Mouse (Mus musculus): ENCODE measurements around the gene Plekhf1.

Plekhf1 gene

DNA sequence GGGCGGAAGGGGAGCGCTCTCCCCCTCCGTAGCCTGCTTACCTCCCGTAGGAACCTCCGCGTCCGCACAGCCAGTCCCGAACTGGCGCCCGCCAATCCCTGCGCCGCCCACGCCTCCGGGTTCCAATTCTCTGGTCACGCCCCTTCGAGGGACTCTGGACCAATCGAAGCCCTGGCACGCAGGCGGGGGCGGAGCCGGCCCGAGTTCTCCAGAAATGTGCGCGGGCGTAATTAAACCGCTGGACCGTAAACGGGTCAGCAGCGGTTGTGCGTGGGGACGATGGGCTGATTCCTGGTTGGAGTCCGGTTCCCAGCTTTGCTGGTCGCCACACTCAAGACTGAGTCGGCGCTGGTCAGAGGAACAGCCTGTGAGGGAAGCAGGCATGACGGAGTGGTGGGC, at the start of gene Plekhf1:
Plekhf1 (minus strand) TSS at position 117 of the 399 bp plus-strand sequence.
- peak; percentile 97 for DNase-seq (ENCODE audit: low spot score)

- no peak for DNase-seq (ENCODE audit: low spot score)
Observed at GRCm38 (mm10) chr7:38272551-38272950, 44.7 kb upstream of the Plekhf1 start.

DNA sequence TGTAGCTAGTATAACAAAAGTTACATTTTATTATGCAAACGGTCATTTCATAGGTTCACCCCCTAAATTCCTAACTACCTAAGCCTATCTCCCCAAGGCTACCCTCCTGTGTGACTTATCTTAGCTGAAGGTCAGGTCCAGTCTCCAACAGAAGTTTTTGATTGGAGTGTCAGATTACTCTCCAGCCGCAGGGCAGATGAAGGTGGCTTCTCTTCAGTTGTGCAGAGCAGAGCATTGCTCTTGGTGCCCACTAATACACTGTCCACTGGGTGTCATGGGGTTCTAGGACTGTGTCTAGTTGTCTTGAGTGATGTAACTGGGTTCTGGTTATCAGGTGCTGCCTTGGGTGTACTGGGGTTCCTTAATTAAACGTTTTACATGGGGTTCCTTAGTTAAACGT, 44.0 kb upstream of the Plekhf1 start:
- DNase-seq (ENCODE audit: low spot score): no peak

GRCm38 (mm10) chr7:38271511-38271811, 43.6 kb upstream of the Plekhf1 start:
- no peak for DNase-seq (ENCODE audit: low spot score)

GRCm38 (mm10) chr7:38270703-38271510, 43.1 kb upstream of the Plekhf1 start, which contains the start of gene Pop4:
Gene Pop4 (minus strand): TSS chr7:38271423.
- peak; percentile 92 for DNase-seq (ENCODE audit: low spot score)

- peak; percentile 43 for DNase-seq (ENCODE audit: low spot score)
Observed at GRCm38 (mm10) chr7:38267006-38267680, 39.3 kb upstream of the Plekhf1 start.

GRCm38 (mm10) chr7:38262406-38262805, 34.6 kb upstream of the Plekhf1 start:
- DNase-seq (ENCODE audit: low spot score): peak; percentile 23

DNA sequence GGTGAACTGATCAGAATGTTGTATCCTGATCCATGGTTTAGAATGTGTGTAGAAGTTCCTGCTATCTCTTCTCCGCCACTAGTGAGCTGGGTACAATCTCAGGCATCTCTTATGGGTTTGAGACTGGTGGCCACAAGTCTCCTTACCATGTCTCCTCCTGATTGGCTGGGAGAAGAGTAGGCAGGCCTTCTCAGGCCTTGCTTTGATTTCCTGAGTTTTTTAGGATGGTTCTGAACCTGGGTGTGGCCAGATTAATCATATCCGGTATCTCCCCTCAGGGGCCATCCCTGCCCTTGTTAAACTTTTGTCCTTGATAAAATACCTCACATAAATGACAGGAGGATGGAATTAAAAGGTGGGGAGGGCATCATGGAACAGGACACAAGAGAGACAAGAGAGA, 31.8 kb upstream of the Plekhf1 start:
- DNase-seq (ENCODE audit: low spot score): no peak

GRCm38 (mm10) chr7:38253441-38253840, 25.6 kb upstream of the Plekhf1 start:
- DNase-seq (ENCODE audit: low spot score): no peak

DNA sequence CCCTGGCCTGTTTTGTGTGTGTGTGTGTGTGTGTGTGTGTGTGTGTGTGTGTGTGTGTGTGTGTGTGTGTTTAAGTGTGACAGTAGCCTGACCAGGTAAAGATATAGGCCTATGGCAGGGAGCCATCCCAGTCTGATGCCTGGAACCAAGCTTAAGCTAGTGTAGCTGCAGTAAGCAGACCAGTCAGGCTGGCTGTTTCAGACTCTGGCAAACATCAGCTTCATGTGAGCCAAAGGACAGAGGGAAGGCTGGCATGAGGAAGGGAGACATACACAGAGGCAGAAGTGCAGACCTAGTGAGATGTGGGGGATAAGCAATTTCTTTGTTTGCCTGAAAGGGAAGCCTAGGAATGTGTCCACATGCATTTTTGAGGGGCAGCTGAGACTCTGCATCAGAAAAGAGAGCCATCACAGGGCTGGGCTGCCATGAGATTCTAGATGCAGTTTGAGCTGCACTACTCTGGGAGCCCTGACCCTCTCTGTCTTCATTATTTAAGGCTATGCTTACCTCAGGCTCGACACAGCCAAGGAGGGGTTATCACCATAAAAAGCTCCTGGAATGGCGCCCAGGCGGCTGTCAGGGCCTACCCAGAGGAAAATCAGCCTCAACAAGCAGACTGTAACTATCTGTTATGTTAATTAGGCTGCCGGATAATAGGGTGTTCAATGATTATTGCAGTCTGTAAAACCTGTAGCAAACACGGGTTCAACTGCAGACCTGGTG, 23.8 kb upstream of the Plekhf1 start:
- peak; percentile 39 for DNase-seq (ENCODE audit: low spot score)

- DNase-seq (ENCODE audit: low spot score): no peak
Observed at GRCm38 (mm10) chr7:38242417-38242816, 14.6 kb upstream of the Plekhf1 start.

GRCm38 (mm10) chr7:38237140-38237539, 9.3 kb upstream of the Plekhf1 start:
- DNase-seq (ENCODE audit: low spot score): no peak

GRCm38 (mm10) chr7:38236400-38237105, 8.7 kb upstream of the Plekhf1 start:
- DNase-seq (ENCODE audit: low spot score): no peak

- DNase-seq (ENCODE audit: low spot score): peak; percentile 59
Observed at GRCm38 (mm10) chr7:38230285-38230684, 2.5 kb upstream of the Plekhf1 start.

DNA sequence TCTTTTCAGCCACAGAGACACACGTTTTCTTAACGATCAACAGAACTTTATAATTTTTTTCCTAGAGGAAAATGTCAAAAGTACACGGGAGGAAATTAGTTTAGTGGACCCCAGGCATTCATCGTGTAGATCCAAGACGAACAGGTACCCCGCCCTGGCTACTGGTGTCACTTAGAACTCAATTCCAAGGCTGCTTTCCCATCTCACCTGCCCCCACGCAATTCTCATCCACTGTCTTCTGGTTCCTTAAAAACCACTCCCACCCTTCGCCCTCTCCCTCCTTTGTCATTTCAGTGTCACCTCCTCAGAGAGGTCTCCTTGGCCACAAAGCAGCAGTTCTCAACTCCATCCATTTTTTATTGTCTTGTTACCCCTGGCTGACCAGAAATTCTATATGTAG, 513 bp upstream of the Plekhf1 start:
- no peak for DNase-seq (ENCODE audit: low spot score)

DNA sequence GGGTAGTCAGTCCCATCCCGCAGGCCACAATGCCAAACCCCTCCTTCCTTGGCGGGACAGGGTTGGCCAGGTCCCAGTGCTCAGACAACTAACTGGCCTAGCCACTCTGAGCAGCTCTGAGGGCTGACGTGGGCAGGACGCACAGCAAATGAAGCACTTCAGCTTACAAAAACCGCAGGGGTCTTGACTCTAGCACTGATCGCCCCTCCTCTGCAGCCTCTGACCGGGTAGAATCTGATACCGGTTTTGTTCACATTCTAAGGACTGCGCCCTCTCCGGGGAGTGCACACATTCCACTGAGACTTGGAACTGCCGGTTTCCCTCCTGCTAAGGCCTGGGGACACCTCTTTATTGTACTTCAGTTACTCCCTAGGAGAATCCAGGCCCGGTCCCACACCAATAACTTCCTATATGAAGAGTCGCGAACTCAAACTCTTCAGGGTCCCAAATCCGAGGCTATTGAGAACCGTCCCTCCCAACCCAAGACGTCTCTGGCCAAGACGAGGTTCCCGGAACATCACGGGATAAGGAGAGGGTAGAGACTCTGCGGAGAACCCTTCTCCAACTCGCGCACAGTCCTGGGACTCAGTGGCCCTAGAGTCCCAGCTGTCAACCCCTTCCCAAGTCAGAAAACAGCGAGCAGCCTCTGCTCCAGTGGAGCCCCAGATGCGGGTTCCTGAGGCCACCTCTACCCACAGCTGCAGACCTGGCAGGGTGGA, 476 bp downstream of the Plekhf1 start:
- DNase-seq (ENCODE audit: low spot score): peak; percentile 90

- peak; percentile 44 for DNase-seq (ENCODE audit: low spot score)
Observed at GRCm38 (mm10) chr7:38226226-38226625, 1.6 kb downstream of the Plekhf1 start.

GRCm38 (mm10) chr7:38224577-38225369, 3.0 kb downstream of the Plekhf1 start:
- DNase-seq (ENCODE audit: low spot score): no peak

GRCm38 (mm10) chr7:38220866-38221265, 7.0 kb downstream of the Plekhf1 start:
- DNase-seq (ENCODE audit: low spot score): no peak

GRCm38 (mm10) chr7:38219526-38219925, 8.3 kb downstream of the Plekhf1 start:
- peak; percentile 54 for DNase-seq (ENCODE audit: low spot score)

Measured in urinary bladder, postnatal 14 days (tissue).